Mouse (Mus musculus) embryonic fibroblast, embryonic 13.5 days (primary cell): Measurements from ENCODE around the gene Gm20388. TPM values are rescaled to one million over a fixed set of nuclear protein-coding genes. Genes with fewer than 3 reads are reported as not detected.

Source experiments
- H3K27ac ChIP-seq: 2 replicates; pipeline ENCODE4 v1.5.1; 2012; ENCODE audit warnings: low read length, control low read depth, inconsistent platforms; ENCODE audit not compliant: insufficient read depth
- H3K4me1 ChIP-seq: 2 replicates; pipeline ENCODE4 v1.6.1; 2011; ENCODE audit warnings: low read length; ENCODE audit not compliant: control insufficient read depth, insufficient read depth
- H3K4me3 ChIP-seq: 2 replicates; pipeline ENCODE4 v1.5.1; 2011; ENCODE audit warnings: mild to moderate bottlenecking, control low read depth, low read length; ENCODE audit not compliant: insufficient read depth
- CTCF ChIP-seq: IDR thresholded peaks from 2 replicates; pipeline ENCODE4 v1.5.1; 2011; ENCODE audit warnings: mild to moderate bottlenecking, control low read depth, low read length, moderate library complexity, borderline replicate concordance; ENCODE audit not compliant: insufficient read depth
- POLR2A ChIP-seq: IDR thresholded peaks from 2 replicates; pipeline ENCODE4 v1.6.1; 2011; ENCODE audit warnings: low read depth, mild to moderate bottlenecking, control low read depth, low read length, moderate library complexity
- polyA plus RNA-seq: library from polyadenylated mRNA; stranded (reverse); fragments of >200 nt; gene quantifications from 2 replicates; pipeline ENCODE4 v1.2.4, GENCODE M21; 2011; ENCODE audit warnings: low read depth; ENCODE audit not compliant: missing spikeins, insufficient read length

Gm20388 gene
- polyA plus RNA-seq, 1 experiment, result 82.8 TPM

DNA sequence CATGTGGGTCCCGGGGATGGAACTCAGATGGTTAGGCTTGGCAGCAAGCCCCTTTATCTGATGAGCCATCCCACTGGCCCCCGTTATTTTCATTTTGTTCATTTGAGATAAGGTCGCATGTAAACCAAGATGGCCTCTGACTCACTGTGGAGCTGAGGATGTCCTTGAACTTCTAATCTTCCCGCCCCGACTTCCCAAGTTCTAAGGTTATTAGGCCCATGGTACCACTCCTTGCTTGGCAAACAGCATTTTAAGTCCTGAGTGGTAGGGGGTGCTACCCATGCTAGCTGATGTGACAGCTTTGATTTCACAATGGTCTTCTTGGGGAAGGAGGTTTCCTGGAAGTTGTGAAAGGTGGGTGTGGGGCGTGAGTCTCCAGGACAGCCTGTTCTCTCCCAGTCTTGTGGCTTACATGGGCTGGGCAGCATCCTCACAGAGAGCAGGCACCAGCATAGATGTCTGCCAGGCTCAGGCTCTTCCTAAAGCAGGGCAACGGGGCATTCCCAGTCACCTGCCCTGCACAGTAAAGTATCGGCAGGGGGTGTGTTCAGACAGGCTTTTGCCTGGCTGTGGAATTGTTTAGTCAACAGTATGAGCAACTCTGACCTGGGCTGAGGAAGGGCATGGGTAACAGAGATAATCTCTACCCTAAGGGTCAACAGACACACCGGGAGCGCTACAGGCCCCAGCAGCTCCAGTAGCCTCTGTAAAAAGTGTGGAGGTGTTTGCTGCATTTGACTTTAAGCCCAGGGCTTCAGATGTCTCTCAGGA is 132.1 kb downstream of the Gm20388 start:
- Histone ChIP-seq H3K4me1 (no peaks in the 10 kb centered on the region; the same call in 1 of the 2 replicates), H3K4me3 (no peak overlapping the region), H3K27ac (no peak overlapping the region)
- no peak for TF ChIP-seq CTCF
- no peak for TF ChIP-seq POLR2A

DNA sequence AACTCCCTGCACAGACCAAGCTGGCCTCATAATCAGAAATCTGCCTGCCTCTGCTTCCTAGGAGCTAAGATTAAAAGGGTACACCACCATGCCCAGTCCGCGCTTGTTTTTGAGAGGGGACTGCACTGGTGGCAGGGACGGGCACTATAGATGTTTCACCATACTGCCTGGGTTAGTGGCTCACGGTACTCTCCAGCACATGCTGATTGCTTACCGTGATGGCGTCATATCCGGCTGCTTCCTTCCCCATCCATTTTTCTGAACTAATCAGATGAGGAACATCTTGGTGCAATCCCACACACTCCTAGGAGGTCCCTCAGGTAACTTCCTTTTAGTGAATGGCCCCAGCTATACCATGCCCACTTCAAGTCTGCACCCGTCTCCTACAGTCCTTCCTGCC is 134.3 kb downstream of the Gm20388 start:
- no peak for TF ChIP-seq CTCF
- Histone ChIP-seq H3K4me3 (no peak overlapping the region), H3K27ac (no peak overlapping the region), H3K4me1 (no peaks in the 10 kb centered on the region)

DNA sequence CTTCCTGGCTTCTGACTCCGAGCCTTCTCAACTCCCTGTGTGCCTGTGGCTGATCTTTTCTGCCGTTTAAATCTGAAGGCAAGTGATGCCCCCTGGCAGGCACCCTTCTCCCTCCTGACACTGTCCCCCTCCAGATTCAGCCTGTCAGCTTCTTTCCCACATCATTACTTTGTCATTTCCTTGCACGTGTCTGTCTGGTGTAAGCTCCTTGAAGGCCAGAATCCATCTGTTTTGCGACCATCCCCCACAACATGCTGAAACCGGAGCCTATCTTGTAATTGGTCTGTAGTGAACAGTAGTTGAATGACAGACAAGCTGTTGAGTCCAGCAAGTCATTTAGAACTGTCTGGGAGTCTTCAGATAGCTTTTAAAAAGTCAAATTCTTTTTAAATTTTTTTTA is 134.8 kb downstream of the Gm20388 start:
- Histone ChIP-seq H3K4me1 (no peaks in the 10 kb centered on the region), H3K4me3 (no peak overlapping the region), H3K27ac (no peak overlapping the region)
- TF ChIP-seq CTCF, result no peak
- TF ChIP-seq POLR2A, result no peak

DNA sequence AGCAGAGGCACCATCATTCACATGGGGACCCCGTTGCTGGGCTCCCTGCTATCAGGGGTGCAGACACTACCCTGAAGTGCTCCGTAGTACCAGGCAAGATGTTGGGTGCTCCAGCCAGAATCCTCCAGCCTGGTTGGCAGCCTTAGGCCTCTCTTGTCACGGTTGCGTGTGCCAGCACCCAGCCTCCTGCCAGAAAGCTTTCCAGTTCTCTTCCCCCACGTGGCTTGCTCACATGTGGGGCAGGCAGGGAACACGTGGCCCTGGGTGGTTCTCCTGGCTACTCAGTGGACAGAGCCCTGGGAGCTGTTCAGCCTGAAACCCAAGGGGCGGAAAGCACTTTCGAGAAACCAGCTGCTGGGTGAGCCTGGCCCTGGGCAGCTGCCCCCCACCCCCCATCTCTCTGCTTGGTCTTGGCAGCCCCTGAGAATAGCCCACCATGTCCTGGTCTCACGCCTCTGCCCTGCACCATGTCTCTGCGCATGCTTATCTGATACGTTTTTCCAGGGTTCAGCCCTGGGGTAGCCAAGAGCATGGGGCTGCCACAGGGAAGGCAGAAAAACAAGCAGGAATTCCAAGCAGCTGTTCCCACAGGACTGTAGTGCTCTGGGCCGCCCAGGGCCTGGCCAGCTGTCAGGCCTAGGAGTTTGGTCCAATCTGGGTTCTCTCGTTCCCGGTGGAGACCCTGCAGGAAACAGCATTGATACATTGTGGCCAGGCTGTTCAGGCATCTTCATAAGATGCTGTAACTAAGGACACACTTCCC is 135.8 kb downstream of the Gm20388 start:
- no peak overlapping the region for H3K27ac ChIP-seq
- peaks cover 3% of the 10 kb centered on the region; the same call in 1 of the 2 replicates for H3K4me1 ChIP-seq
- no peak overlapping the region for H3K4me3 ChIP-seq
- TF ChIP-seq CTCF (no peak), POLR2A (no peak)

DNA sequence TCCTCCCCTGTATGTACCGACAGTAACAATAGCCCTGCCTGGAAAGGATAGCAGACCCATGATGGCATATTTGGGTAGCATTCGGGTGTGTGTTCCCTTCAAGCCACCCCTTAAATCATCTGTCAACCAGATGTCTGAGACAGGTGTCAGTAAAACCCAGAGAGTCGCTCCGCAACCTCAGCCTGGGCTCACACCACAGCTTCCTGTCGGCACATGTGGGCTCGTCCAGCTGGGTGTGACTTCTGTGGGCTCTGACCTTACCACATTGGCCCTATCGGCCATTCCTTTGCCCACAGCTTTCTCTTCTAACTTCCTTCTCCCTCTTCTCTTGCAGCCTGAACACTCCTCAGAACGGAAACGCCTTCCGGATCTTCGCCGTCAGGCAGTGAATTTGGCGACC is 139.3 kb downstream of the Gm20388 start:
- TF ChIP-seq POLR2A, result no peak
- TF ChIP-seq CTCF, result no peak
- Histone ChIP-seq H3K4me3 (no peak overlapping the region), H3K27ac (no peak overlapping the region), H3K4me1 (peaks cover 3% of the 10 kb centered on the region; the same call in 1 of the 2 replicates)

DNA sequence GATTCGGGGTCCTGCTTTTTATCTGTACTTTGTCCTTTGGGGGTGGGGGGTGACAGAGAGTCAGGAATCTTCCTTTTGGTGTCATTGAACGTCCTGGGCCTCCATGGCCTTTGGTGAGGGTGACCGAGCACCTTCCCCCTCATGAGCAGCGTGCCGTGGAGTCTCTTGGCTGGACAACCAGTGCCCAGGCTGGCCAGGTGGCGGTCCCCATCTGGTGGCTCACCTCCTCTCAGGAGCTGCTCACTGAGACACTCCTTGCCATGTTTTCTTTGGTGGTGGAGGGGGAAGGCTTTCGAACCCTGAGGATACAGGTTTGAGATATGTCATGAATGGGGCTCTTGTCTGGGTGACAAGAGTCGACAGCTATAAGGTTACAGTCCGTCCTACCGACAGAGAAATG is 139.7 kb downstream of the Gm20388 start:
- peaks cover 3% of the 10 kb centered on the region; the same call in 1 of the 2 replicates for H3K4me1 ChIP-seq

DNA sequence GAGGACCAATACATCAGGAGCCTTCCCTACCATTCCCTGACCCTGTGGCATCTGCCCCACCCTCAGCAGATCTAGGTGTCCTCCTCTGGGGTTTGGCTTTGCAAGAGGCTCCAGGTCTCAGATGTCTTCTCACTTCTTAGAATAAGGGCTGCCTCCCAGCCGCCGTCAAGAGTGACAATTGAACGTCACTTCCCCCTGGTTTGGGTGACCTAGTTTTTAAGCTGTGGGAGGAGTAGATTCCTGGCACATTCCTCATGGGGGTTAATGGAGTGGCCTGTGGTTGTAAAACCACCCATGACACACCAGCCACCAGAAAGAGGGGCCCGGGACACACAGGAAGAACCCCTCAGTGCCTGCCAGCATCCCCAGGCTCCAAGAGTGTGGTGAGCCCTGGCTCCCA is 140.4 kb downstream of the Gm20388 start:
- H3K27ac ChIP-seq, result no peak overlapping the region
- H3K4me3 ChIP-seq, result no peak overlapping the region
- TF ChIP-seq POLR2A (no peak), CTCF (no peak)
- peaks cover 3% of the 10 kb centered on the region; the same call in 1 of the 2 replicates for H3K4me1 ChIP-seq

More for the DNA sequence above, 139.7 kb downstream of the Gm20388 start:
- Histone ChIP-seq H3K27ac (no peak overlapping the region), H3K4me3 (no peak overlapping the region)
- TF ChIP-seq CTCF (no peak), POLR2A (no peak)

DNA sequence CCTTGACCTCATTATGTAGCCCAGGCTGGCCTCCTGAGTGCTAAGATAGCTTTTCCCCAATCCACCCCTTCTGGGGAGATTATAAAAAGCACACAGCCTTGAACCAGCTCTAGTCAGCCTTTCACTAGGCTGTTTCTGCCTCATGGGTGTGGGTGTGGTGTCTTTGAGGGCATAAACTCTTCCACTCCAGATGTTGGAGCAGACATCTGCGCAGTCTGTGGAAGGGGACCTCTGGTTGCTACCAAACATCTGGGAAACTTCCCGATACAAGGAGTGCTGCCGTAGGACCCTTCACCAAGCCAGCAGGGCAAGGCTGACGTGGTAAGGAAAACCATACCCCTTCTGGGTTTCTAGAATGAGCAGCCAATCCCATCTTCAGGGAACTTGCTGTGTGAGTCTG is 141.3 kb downstream of the Gm20388 start:
- H3K4me1 ChIP-seq, result peaks cover 3% of the 10 kb centered on the region; the same call in 1 of the 2 replicates
- H3K4me3 ChIP-seq, result no peak overlapping the region
- H3K27ac ChIP-seq, result no peak overlapping the region
- TF ChIP-seq POLR2A (no peak), CTCF (no peak)

DNA sequence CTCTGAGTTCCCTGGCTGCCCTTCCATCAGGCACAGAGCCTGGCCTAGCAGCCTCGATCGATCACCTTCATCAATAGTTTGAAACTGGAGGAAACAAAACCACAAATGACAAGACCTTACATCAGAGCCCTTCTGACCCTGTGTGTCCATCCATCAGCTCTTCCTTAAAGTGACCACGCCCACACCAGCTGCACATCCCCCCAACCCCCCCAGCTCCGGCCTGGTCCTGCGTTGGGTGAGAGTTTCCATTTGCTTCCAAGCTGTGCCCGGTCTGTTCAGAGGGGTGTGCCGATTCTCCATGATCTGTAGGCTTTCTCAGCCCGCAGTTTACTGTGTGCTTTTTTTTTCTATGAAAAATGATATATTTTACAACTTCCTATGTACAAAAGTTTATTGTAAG is 141.7 kb downstream of the Gm20388 start:
- no peak for TF ChIP-seq CTCF
- no peak for TF ChIP-seq POLR2A
- Histone ChIP-seq H3K4me3 (no peak overlapping the region), H3K4me1 (peaks cover 3% of the 10 kb centered on the region; the same call in 1 of the 2 replicates), H3K27ac (no peak overlapping the region)

DNA sequence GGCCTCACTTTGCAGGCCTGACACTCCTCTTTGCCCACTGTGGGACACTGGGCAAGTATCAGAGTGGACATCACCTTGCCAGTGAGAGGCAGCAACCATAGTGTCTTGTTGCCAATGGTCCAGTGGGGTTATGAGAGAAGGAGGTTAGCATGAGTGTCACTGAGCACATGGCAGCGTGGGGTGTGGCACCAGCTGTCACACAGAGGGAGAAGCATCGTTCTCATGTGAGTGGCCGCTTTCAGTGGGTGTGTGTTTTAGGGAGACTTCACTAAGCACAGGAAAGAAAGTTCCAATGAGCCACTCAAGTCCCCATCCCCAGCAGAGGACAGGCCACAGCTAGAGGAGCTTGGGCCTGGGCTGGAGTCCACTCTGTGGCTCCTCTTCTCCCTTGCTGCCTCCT is 144.2 kb downstream of the Gm20388 start:
- H3K4me3 ChIP-seq, result no peak overlapping the region
- H3K4me1 ChIP-seq, result peaks cover 3% of the 10 kb centered on the region; the same call in 1 of the 2 replicates
- no peak overlapping the region for H3K27ac ChIP-seq
- TF ChIP-seq CTCF, result no peak
- TF ChIP-seq POLR2A, result no peak

DNA sequence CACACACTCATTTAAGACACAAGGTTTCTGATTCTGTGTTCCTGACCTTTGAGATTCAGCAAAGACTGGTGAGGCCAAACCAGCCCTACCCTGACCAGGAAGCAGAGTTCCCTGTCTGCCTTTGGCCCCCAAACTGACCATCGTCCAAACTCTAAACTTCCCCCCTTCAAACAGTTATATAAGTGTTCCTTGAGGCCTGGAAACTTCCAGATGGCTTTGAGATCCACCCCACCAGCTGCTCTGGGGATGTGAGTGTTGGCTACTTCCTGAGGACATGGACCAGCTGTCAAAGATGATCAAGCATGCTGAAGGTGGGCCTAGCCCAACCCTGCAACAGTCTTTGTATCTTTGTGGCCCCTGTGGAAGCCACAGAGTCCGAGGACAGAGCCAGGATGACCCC is 146.4 kb downstream of the Gm20388 start:
- TF ChIP-seq POLR2A, result no peak
- no peak for TF ChIP-seq CTCF
- Histone ChIP-seq H3K4me3 (no peak overlapping the region), H3K27ac (no peak overlapping the region), H3K4me1 (no peaks in the 10 kb centered on the region)
